Mouse (Mus musculus) embryonic facial prominence, embryonic 10.5 days (tissue): Measurements from ENCODE around the gene Dnajb2. TPM values are rescaled to one million over a fixed set of nuclear protein-coding genes. Genes with fewer than 3 reads are reported as not detected.

Source experiments
- DNase-seq: peaks from one replicate; pipeline ENCODE4 v3.0.0-alpha.2; 2017; ENCODE audit warnings: low spot score
- H3K27ac ChIP-seq: fragments of 300-500 bp; sonication (generic); replicated peaks from 2 replicates; pipeline ENCODE4 v1.5.1; 2016; ENCODE audit warnings: mild to moderate bottlenecking
- H3K27me3 ChIP-seq: fragments of 300-500 bp; sonication (generic); replicated peaks from 2 replicates; pipeline ENCODE4 v1.6.1; 2016; ENCODE audit warnings: low read depth, mild to moderate bottlenecking; ENCODE audit not compliant: poor library complexity, severe bottlenecking
- H3K36me3 ChIP-seq: fragments of 300-500 bp; sonication (generic); replicated peaks from 2 replicates; pipeline ENCODE4 v1.6.1; 2016; ENCODE audit warnings: mild to moderate bottlenecking, moderate library complexity
- H3K4me1 ChIP-seq: fragments of 300-500 bp; sonication (generic); 2 replicates; pipeline ENCODE4 v1.6.1; 2016
- H3K4me3 ChIP-seq: fragments of 300-500 bp; sonication (generic); 2 replicates; pipeline ENCODE4 v1.5.1; 2016; ENCODE audit warnings: mild to moderate bottlenecking, moderate library complexity
- H3K9me3 ChIP-seq: fragments of 300-500 bp; sonication (generic); 2 replicates; pipeline ENCODE4 v1.6.1; 2016; ENCODE audit warnings: mild to moderate bottlenecking
- WGBS: fragments of 180-500 bp; shearing (Covaris S2); methylation state at CpG from one replicate; pipeline ENCODE4 v1.1.7; 2016; 5-methylcytosine and 5-hydroxymethylcytosine counted together
- polyA plus RNA-seq: library from polyadenylated mRNA; unstranded; fragments of >200 nt; fragmentation: Nextera tagmentation; extraction: Ambion mirVana; gene quantifications from 2 replicates; pipeline ENCODE4 v1.2.1, GENCODE M21; 2016

Dnajb2 gene
- polyA plus RNA-seq = 27.0 and 27.5 TPM in 2 replicates

DNA sequence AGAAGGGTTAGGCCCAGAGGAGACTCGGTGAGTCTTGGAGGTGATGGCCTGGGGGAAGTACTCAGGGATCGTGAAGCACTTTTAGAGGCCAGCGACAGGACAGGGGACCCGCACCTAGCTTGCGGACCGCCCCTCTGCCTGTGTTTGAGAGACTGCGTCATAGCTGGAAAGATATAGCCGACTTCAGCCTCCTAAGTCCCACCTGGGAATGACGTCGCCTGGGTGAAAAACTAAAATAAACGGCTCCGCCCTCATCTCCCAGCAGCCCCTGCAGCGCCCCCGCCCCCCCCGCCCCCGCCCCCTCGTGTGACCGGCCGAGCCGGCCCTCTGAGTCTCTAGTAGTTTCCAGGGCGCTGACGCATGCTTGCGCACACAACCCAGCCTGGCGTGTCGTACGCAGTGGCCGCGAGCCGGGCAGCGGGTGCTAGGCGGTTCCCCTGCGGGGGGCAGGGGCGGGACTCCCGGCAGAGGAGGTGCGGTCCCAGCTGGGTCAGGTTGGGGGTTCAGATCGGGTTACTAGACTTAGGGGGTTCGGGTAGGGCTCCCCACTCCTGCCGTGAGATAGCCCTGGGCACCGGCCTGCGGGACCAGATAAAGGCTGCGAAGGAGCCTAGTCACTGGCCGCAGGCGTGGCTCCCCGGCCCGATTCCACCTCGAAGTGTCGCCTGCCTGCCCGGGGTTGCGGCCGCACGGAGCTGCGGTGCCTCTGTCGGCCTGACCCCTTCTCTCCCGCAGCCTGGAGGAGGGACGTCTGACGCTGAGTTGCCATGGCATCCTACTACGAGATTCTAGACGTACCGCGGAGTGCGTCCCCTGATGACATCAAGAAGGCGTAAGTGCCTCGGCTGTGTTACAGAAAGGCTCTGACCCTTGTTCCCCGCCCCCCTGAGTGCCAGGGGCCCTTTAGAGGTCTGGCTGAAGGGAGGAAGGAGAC, at the start of gene Dnajb2:
TSS of gene Dnajb2 (plus strand) at position 290 of the 934 bp plus-strand sequence.
- Histone ChIP-seq H3K4me1 (peaks cover 20% of the 10 kb centered on the region), H3K27me3 (peaks cover 12% of the 10 kb centered on the region; the same call in 1 of the 2 replicates), H3K4me3 (peak within 1 kb of the TSS; percentile 73), H3K9me3 (no peaks in the 10 kb centered on the region), H3K27ac (peak within 1 kb of the TSS; percentile 87), H3K36me3 (peaks cover 16% of the 10 kb centered on the region)
- DNase-seq = peak; percentile 90
- under 1% methylated on average over 64 of the region's 64 CpGs for WGBS

DNA sequence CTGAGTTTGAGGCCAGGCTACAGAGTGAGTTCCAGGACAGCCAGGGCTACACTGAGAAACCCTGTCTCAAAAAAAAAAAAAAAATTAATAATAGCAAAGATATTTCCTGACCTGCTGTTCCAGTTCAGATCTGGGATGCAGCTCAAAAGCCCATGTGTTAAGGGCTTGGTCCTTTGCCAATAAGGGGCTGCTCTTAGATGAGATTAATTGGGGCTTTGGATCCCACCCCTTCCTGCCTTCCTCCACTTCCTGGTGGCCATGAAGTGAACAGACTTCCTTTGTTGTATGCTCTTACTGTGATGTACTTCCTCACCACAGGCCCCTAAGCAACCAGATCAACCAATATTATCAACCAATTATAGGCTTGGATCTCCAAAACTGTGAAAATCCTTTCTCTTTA, 49.1 kb upstream of the Dnajb2 start:
- H3K4me1 ChIP-seq = peaks cover 18% of the 10 kb centered on the region
- no peaks in the 10 kb centered on the region for H3K9me3 ChIP-seq
- no peak overlapping the region for H3K27ac ChIP-seq
- H3K27me3 ChIP-seq = no peaks in the 10 kb centered on the region
- no peak for DNase-seq
- no peak overlapping the region for H3K4me3 ChIP-seq
- peaks cover 58% of the 10 kb centered on the region for H3K36me3 ChIP-seq

DNA sequence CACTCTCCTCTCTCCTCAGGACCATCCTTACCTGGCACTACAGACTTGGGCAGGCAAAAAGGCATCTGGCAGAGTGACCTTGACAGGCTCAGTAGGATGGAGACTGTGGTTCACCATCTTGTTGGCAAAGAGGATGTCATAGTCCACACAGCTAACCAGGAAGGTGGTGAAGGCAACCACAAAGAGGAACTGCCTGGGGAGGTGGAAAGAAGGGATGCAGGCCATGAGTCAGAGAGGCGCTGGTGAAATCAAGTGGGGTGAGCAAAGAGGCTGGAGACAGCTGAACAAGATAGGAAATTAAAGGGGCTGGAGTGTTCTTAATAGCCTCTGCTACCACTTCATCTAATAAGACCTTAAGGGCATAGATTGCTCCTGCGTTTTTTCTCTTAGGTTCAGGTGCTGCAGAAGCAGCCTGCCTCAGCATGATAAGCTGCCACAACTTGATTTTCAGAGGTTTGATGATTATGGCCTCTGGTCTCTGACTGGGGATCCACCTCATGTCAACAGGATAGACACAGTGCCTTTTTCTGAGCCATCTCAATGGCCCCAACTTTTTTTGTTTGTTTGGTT, 48.2 kb upstream of the Dnajb2 start:
- WGBS = 85% methylated on average over 2 of the region's 2 CpGs
- H3K4me1 ChIP-seq = peaks cover 25% of the 10 kb centered on the region

GRCm38 (mm10) chr1:75190577-75190976, 45.6 kb upstream of the Dnajb2 start:
- no peaks in the 10 kb centered on the region for H3K27me3 ChIP-seq
- DNase-seq = no peak
- no peak overlapping the region for H3K27ac ChIP-seq
- peak overlapping the region; percentile 87; the same call in 1 of the 2 replicates for H3K4me3 ChIP-seq
- WGBS = 72% methylated on average over 2 of the region's 2 CpGs
- no peaks in the 10 kb centered on the region for H3K9me3 ChIP-seq
- peaks cover 38% of the 10 kb centered on the region for H3K36me3 ChIP-seq
- H3K4me1 ChIP-seq = peaks cover 31% of the 10 kb centered on the region

More for the DNA sequence above, 48.2 kb upstream of the Dnajb2 start:
- Histone ChIP-seq H3K36me3 (peaks cover 50% of the 10 kb centered on the region), H3K27me3 (no peaks in the 10 kb centered on the region), H3K27ac (no peak overlapping the region), H3K9me3 (no peaks in the 10 kb centered on the region), H3K4me3 (no peak overlapping the region)
- no peak for DNase-seq

- 43% methylated on average over 5 of the region's 5 CpGs for WGBS
- Histone ChIP-seq H3K36me3 (peaks cover 38% of the 10 kb centered on the region), H3K27me3 (no peaks in the 10 kb centered on the region), H3K4me3 (peak overlapping the region; percentile 87), H3K9me3 (no peaks in the 10 kb centered on the region), H3K27ac (peak overlapping the region; percentile 89), H3K4me1 (peaks cover 31% of the 10 kb centered on the region)
- DNase-seq = no peak
Observed at GRCm38 (mm10) chr1:75191258-75191621, 45.0 kb upstream of the Dnajb2 start.

DNA sequence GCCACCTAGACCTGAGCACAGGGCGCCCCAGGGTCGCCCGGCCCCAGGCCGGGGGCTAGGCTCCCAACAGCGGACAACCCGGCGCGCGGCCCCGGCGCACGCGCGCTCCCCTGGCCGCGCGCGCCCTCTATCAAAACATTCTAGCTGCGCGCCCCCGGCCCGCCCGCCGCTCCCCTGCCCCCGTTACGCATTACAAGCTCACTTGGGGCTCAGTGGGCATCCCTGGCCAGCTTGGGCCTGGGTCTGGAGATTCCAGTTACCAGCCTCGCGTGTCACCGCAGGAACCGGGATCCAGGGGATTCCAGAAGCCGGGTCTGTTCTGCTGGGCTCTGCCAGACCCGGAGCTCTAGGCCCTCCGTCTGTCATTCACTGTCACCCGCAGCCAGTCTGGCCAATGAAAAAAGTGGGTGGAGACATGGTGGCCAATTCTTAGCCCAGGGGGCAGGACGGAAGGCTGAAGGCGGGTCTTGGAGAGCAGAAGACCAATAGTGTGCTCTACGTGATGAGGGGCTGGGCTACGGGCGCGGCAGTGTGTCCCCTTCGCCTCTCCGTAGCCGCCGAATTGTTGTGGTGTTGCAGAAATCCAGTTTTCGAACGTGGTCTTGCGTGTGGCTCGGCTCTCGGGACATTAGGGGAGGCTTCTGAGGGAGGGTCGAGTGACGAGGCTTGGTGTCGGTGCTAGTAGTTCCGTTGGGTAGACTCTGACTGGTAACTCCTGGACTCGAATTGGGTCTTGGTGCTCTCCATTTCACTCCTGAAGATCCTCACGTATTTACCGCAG, 44.4 kb upstream of the Dnajb2 start, which contains the start of the genes Ankzf1 and Atg9a:
TSS of gene Ankzf1 (plus strand) at position 530 of the 781 bp plus-strand sequence.
TSS of gene Atg9a (minus strand) at position 575 of the 781 bp plus-strand sequence.
- peak; percentile 96 for DNase-seq
- H3K27ac ChIP-seq = peak within 1 kb of the TSS; percentile 89
- under 1% methylated on average over 56 of the region's 56 CpGs for WGBS
- H3K27me3 ChIP-seq = no peaks in the 10 kb centered on the region
- H3K36me3 ChIP-seq = peaks cover 38% of the 10 kb centered on the region
- H3K4me1 ChIP-seq = peaks cover 31% of the 10 kb centered on the region
- no peaks in the 10 kb centered on the region for H3K9me3 ChIP-seq
- peak within 1 kb of the TSS; percentile 87 for H3K4me3 ChIP-seq

- 1% methylated on average over 19 of the region's 19 CpGs for WGBS
- Histone ChIP-seq H3K4me1 (peaks cover 31% of the 10 kb centered on the region), H3K27ac (peak overlapping the region; percentile 89), H3K9me3 (no peaks in the 10 kb centered on the region), H3K27me3 (no peaks in the 10 kb centered on the region), H3K36me3 (peaks cover 38% of the 10 kb centered on the region), H3K4me3 (peak overlapping the region; percentile 87)
- peak; percentile 46 for DNase-seq
Observed at GRCm38 (mm10) chr1:75192452-75192851, 43.8 kb upstream of the Dnajb2 start.

GRCm38 (mm10) chr1:75201236-75201635, 35.0 kb upstream of the Dnajb2 start:
- no peak overlapping the region for H3K4me3 ChIP-seq
- no peak for DNase-seq
- H3K27ac ChIP-seq = no peak overlapping the region
- H3K36me3 ChIP-seq = peaks cover 41% of the 10 kb centered on the region
- no peaks in the 10 kb centered on the region for H3K27me3 ChIP-seq
- H3K4me1 ChIP-seq = no peaks in the 10 kb centered on the region
- 91% methylated on average over 1 of the region's 1 CpGs for WGBS
- no peaks in the 10 kb centered on the region for H3K9me3 ChIP-seq

DNA sequence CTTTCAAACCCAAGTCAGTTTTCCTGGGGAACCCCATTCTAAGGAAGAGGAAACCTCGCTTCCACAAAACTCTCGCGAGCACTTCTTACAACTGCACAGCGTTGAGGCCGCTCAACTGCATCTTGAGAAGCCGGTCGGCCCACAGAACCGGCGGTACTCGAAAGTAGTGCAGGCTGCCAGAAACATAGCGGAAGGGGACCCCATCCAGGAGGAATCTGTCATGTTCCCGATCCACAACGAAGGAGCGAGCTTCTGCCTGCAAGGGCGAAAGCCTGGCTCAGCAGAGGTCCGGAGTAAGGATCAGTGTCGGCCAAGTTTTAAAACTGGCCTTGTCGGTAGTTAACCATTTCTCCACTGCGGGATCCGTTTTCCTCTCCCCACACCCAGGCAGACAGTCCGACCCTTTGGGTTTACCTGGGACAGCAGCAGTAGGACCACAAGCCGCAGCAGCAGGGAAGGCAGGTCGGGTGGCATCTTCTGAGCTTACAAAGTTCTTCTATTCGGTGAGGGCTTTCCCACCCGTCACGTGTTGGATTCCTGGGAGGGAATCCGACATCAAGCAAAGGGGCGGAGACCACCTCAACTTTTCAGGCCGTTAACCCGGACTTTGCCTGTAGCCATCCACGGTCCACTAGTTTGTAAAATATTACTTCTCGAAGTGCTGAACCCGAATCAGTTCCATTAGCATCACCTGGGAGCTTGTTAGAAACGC, 27.1 kb upstream of the Dnajb2 start:
- Histone ChIP-seq H3K36me3 (peaks cover 25% of the 10 kb centered on the region), H3K4me1 (peaks cover 42% of the 10 kb centered on the region), H3K9me3 (no peaks in the 10 kb centered on the region), H3K4me3 (peak overlapping the region; percentile 82), H3K27ac (peak overlapping the region; percentile 27; the same call in 1 of the 2 replicates), H3K27me3 (peaks cover 17% of the 10 kb centered on the region; the same call in 1 of the 2 replicates)
- DNase-seq = peak; percentile 40
- 12% methylated on average over 34 of the region's 34 CpGs for WGBS

DNA sequence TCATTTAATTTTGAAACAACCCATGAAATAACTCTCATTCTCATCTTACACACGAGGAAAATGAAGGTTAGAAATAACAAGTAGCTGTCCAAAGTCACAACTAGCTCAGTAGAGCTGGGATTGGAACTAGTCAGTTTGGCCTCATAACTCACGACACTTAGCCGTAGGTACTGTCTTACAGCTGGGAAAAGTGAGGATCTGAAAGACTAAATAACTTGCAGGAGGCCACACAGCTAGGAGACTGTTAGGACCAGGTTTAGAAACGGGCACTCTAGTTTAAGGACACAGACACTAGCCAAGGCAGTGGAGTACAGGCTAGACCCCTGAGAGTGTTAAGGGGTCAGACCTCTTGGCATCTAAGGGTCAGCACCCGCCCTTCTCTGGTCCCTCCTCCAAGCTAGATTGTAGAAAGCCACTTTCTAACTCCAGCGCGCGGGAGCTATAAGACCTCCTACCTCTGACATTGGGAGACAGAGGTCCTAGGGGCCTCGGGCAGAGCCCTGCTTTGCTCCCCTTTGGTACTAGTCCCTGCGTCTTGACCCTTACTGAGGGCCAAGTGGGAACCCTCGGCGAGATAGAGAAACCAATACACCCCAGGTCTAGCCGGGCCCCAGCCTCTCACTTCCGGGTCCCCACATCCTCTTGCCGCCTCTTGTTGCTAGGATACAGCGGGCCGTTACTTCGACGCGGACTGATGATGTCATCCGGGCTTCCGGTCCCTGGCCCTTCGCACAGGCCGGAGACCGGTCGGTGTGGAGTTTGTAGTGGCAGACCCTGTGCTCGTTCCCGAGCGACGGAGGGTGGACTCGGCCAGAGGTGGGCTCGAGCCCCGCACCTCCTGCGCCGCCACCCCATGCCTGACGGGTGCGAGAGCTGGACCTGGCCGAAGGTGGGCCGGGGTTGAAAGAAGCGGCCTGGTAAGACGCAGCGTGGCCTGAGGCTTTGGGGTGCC, 25.8 kb upstream of the Dnajb2 start, which contains the start of the genes Glb1l and Stk16:
TSS of gene Glb1l (minus strand) at position 678 of the 952 bp plus-strand sequence.
TSS of gene Stk16 (plus strand) at position 703 of the 952 bp plus-strand sequence.
- Histone ChIP-seq H3K36me3 (peaks cover 38% of the 10 kb centered on the region), H3K4me1 (peaks cover 42% of the 10 kb centered on the region), H3K27ac (peak within 1 kb of the TSS; percentile 89), H3K27me3 (peaks cover 20% of the 10 kb centered on the region; the same call in 1 of the 2 replicates), H3K4me3 (peak within 1 kb of the TSS; percentile 82), H3K9me3 (no peaks in the 10 kb centered on the region)
- DNase-seq = peak; percentile 96
- 5% methylated on average over 42 of the region's 42 CpGs for WGBS
